Mouse (Mus musculus): ENCODE measurements around the gene Lgr6.
"Not testable (repeated sequence)": the region's sequence is repeated elsewhere in the genome, so short reads cannot be mapped to it uniquely, and the experiment has no call there.

Lgr6 gene

GRCm38 (mm10) chr1:135128986-135129385 lies 23.9 kb upstream of the Lgr6 start:
- no peak for DNase-seq (ENCODE audit: low spot score in 2 of 2)

GRCm38 (mm10) chr1:135128011-135128441 lies 22.9 kb upstream of the Lgr6 start:
- no peak for DNase-seq (ENCODE audit: low spot score in 2 of 2)

GRCm38 (mm10) chr1:135126443-135127027 lies 21.5 kb upstream of the Lgr6 start:
- DNase-seq (ENCODE audit: low spot score in 2 of 2), result peak in 1 of 2 experiments; percentile 42

- DNase-seq (ENCODE audit: low spot score in 2 of 2), result no peak
These were observed 20.9 kb upstream of the Lgr6 start for GRCm38 (mm10) chr1:135125990-135126389.

- DNase-seq (ENCODE audit: low spot score in 2 of 2), result no peak
These were observed 19.7 kb upstream of the Lgr6 start for GRCm38 (mm10) chr1:135124573-135125363.

- DNase-seq (ENCODE audit: low spot score in 2 of 2), result no peak
These were observed 7.6 kb upstream of the Lgr6 start for GRCm38 (mm10) chr1:135112661-135113060.

- DNase-seq (ENCODE audit: low spot score in 2 of 2), result not testable (repeated sequence)
These were observed 6.2 kb upstream of the Lgr6 start for GRCm38 (mm10) chr1:135111271-135111670.

- DNase-seq (ENCODE audit: low spot score in 2 of 2), result peak in 1 of 2 experiments; percentile 48
These were observed 5.0 kb upstream of the Lgr6 start for GRCm38 (mm10) chr1:135110075-135110474.

- DNase-seq (ENCODE audit: low spot score in 2 of 2), result no peak
These were observed 3.5 kb upstream of the Lgr6 start for GRCm38 (mm10) chr1:135108611-135109010.

GRCm38 (mm10) chr1:135105951-135106350 lies 875 bp upstream of the Lgr6 start:
- DNase-seq (ENCODE audit: low spot score in 2 of 2), result no peak

GRCm38 (mm10) chr1:135100400-135100799 lies 4.7 kb downstream of the Lgr6 start:
- no peak for DNase-seq (ENCODE audit: low spot score in 2 of 2)

GRCm38 (mm10) chr1:135098441-135098840 lies 6.6 kb downstream of the Lgr6 start:
- no peak for DNase-seq (ENCODE audit: low spot score in 2 of 2)

GRCm38 (mm10) chr1:135097441-135097840 lies 7.6 kb downstream of the Lgr6 start:
- no peak for DNase-seq (ENCODE audit: low spot score in 2 of 2)

GRCm38 (mm10) chr1:135096312-135096711 lies 8.8 kb downstream of the Lgr6 start:
- no peak for DNase-seq (ENCODE audit: low spot score in 2 of 2)

- no peak for DNase-seq (ENCODE audit: low spot score in 2 of 2)
These were observed 9.9 kb downstream of the Lgr6 start for GRCm38 (mm10) chr1:135095189-135095588.

- DNase-seq (ENCODE audit: low spot score in 2 of 2), result no peak
These were observed 10.4 kb downstream of the Lgr6 start for GRCm38 (mm10) chr1:135094723-135095122.

- DNase-seq (ENCODE audit: low spot score in 2 of 2), result no peak
These were observed 14.2 kb downstream of the Lgr6 start for GRCm38 (mm10) chr1:135090914-135091313.

GRCm38 (mm10) chr1:135089626-135090025 lies 15.4 kb downstream of the Lgr6 start:
- DNase-seq (ENCODE audit: low spot score in 2 of 2), result no peak

- no peak for DNase-seq (ENCODE audit: low spot score in 2 of 2)
These were observed 17.7 kb downstream of the Lgr6 start for GRCm38 (mm10) chr1:135087414-135087813.

- DNase-seq (ENCODE audit: low spot score in 2 of 2), result no peak
These were observed 19.1 kb downstream of the Lgr6 start for GRCm38 (mm10) chr1:135086015-135086414.

GRCm38 (mm10) chr1:135085296-135085871 lies 19.7 kb downstream of the Lgr6 start:
- DNase-seq (ENCODE audit: low spot score in 2 of 2), result no peak

GRCm38 (mm10) chr1:135083465-135083864 lies 21.6 kb downstream of the Lgr6 start:
- no peak for DNase-seq (ENCODE audit: low spot score in 2 of 2)

GRCm38 (mm10) chr1:135082267-135082666 lies 22.8 kb downstream of the Lgr6 start:
- DNase-seq (ENCODE audit: low spot score in 2 of 2), result no peak
